Mouse (Mus musculus): ENCODE measurements at regions not wholly inside any gene's neighbourhood (a gene's known extent, or its start where the extent isn't known, plus 50 kb on each side); places are given as distances from the start of the nearest gene placed in this dataset.

GRCm38 (mm10) chr8:93689832-93690471, 119.8 kb upstream of the Gnao1 start:
- ATAC-seq (ENCODE audit: low FRiP score, low read depth), result no peak
- Histone ChIP-seq H3K27me3 (ENCODE audit: control insufficient read depth, insufficient read depth, low read length) (no peaks in the 10 kb centered on the region), H3K4me3 (replicated peaks; ENCODE audit: low read length) (no peak overlapping the region), H3K27ac (replicated peaks; ENCODE audit: low read depth, low read length) (no peak overlapping the region), H3K4me1 (ENCODE audit: control insufficient read depth, insufficient read depth, low read length) (no peaks in the 10 kb centered on the region), H3K4me2 (replicated peaks; ENCODE audit: low read depth, low read length, severe bottlenecking) (no peak overlapping the region), H3K9me3 (ENCODE audit: control insufficient read depth, low read length) (no peaks in the 10 kb centered on the region), H3K36me3 (ENCODE audit: control insufficient read depth, insufficient read depth, low read length) (no peaks in the 10 kb centered on the region), H3K9ac (ENCODE audit: low read depth, low read length, severe bottlenecking) (no peak overlapping the region)
- no peak for TF ChIP-seq POLR2A (IDR thresholded peaks at IDR 0.05; ENCODE audit: borderline replicate concordance, extremely low read depth, insufficient read depth, insufficient read length)
- WGBS, result 91% methylated on average over 4 of the region's 4 CpGs
- no peak for DNase-seq (ENCODE audit: low spot score)

GRCm38 (mm10) chr8:93691375-93691774, 118.4 kb upstream of the Gnao1 start:
- 83% methylated on average over 2 of the region's 2 CpGs for WGBS
- no peak for DNase-seq (ENCODE audit: low spot score)
- no peak for TF ChIP-seq POLR2A (IDR thresholded peaks at IDR 0.05; ENCODE audit: borderline replicate concordance, extremely low read depth, insufficient read depth, insufficient read length)
- Histone ChIP-seq H3K36me3 (ENCODE audit: control insufficient read depth, insufficient read depth, low read length) (no peaks in the 10 kb centered on the region), H3K4me2 (replicated peaks; ENCODE audit: low read depth, low read length, severe bottlenecking) (no peak overlapping the region), H3K4me3 (replicated peaks; ENCODE audit: low read length) (no peak overlapping the region), H3K27ac (replicated peaks; ENCODE audit: low read depth, low read length) (no peak overlapping the region), H3K9me3 (ENCODE audit: control insufficient read depth, low read length) (no peaks in the 10 kb centered on the region), H3K4me1 (ENCODE audit: control insufficient read depth, insufficient read depth, low read length) (no peaks in the 10 kb centered on the region), H3K9ac (ENCODE audit: low read depth, low read length, severe bottlenecking) (no peak overlapping the region), H3K27me3 (ENCODE audit: control insufficient read depth, insufficient read depth, low read length) (no peaks in the 10 kb centered on the region)
- ATAC-seq (ENCODE audit: low FRiP score, low read depth), result no peak

DNA sequence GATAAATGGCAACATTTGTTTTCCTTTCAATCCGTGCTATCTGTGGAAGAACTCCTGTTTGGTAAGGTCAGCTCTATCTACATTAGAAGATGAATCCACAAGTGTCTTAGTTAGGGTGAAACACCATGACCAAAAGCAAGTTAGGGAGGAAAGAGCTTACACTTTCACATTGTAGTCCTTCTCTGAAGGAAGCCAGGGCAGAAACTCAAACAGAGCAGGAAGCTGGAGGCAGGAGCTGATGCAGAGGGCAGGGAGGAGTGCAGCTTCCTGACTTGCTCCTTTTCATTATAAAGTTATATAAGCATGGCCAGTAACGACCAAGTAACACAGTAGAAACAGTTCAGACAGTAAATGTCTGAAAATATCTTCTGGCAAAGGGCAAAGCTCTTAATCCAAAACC, 117.9 kb upstream of the Gnao1 start:
- Histone ChIP-seq H3K36me3 (ENCODE audit: control insufficient read depth, insufficient read depth, low read length) (no peaks in the 10 kb centered on the region), H3K4me3 (replicated peaks; ENCODE audit: low read length) (no peak overlapping the region), H3K4me1 (ENCODE audit: control insufficient read depth, insufficient read depth, low read length) (no peaks in the 10 kb centered on the region), H3K4me2 (replicated peaks; ENCODE audit: low read depth, low read length, severe bottlenecking) (no peak overlapping the region), H3K9ac (ENCODE audit: low read depth, low read length, severe bottlenecking) (no peak overlapping the region), H3K27me3 (ENCODE audit: control insufficient read depth, insufficient read depth, low read length) (no peaks in the 10 kb centered on the region), H3K27ac (replicated peaks; ENCODE audit: low read depth, low read length) (no peak overlapping the region), H3K9me3 (ENCODE audit: control insufficient read depth, low read length) (no peaks in the 10 kb centered on the region)
- 55% methylated on average over 2 of the region's 2 CpGs for WGBS
- ATAC-seq (ENCODE audit: low FRiP score, low read depth) (no peak), DNase-seq (ENCODE audit: low spot score) (no peak)
- TF ChIP-seq POLR2A (IDR thresholded peaks at IDR 0.05; ENCODE audit: borderline replicate concordance, extremely low read depth, insufficient read depth, insufficient read length), result no peak

GRCm38 (mm10) chr8:93697206-93697605, 112.6 kb upstream of the Gnao1 start:
- TF ChIP-seq POLR2A (IDR thresholded peaks at IDR 0.05; ENCODE audit: borderline replicate concordance, extremely low read depth, insufficient read depth, insufficient read length), result no peak
- H3K4me3 ChIP-seq (replicated peaks; ENCODE audit: low read length), result no peak overlapping the region
- WGBS, result 45% methylated on average over 7 of the region's 7 CpGs
- no peaks in the 10 kb centered on the region for H3K36me3 ChIP-seq (ENCODE audit: control insufficient read depth, insufficient read depth, low read length)
- no peaks in the 10 kb centered on the region for H3K9me3 ChIP-seq (ENCODE audit: control insufficient read depth, low read length)
- DNase-seq (ENCODE audit: low spot score) (peak; percentile 8), ATAC-seq (ENCODE audit: low FRiP score, low read depth) (no peak)
- H3K27me3 ChIP-seq (ENCODE audit: control insufficient read depth, insufficient read depth, low read length), result no peaks in the 10 kb centered on the region
- H3K27ac ChIP-seq (replicated peaks; ENCODE audit: low read depth, low read length), result no peak overlapping the region
- H3K4me2 ChIP-seq (replicated peaks; ENCODE audit: low read depth, low read length, severe bottlenecking), result no peak overlapping the region
- no peaks in the 10 kb centered on the region for H3K4me1 ChIP-seq (ENCODE audit: control insufficient read depth, insufficient read depth, low read length)
- H3K9ac ChIP-seq (ENCODE audit: low read depth, low read length, severe bottlenecking), result no peak overlapping the region

GRCm38 (mm10) chr8:93698508-93698907, 111.3 kb upstream of the Gnao1 start:
- WGBS, result 78% methylated on average over 3 of the region's 3 CpGs
- no peaks in the 10 kb centered on the region for H3K9me3 ChIP-seq (ENCODE audit: control insufficient read depth, low read length)

More at GRCm38 (mm10) chr8:93698508-93698907, 111.3 kb upstream of the Gnao1 start:
- no peak overlapping the region for H3K4me3 ChIP-seq (replicated peaks; ENCODE audit: low read length)
- H3K9ac ChIP-seq (ENCODE audit: low read depth, low read length, severe bottlenecking), result no peak overlapping the region
- no peaks in the 10 kb centered on the region for H3K4me1 ChIP-seq (ENCODE audit: control insufficient read depth, insufficient read depth, low read length)
- no peaks in the 10 kb centered on the region for H3K27me3 ChIP-seq (ENCODE audit: control insufficient read depth, insufficient read depth, low read length)
- no peak for DNase-seq (ENCODE audit: low spot score)
- ATAC-seq (ENCODE audit: low FRiP score, low read depth), result no peak
- H3K36me3 ChIP-seq (ENCODE audit: control insufficient read depth, insufficient read depth, low read length), result no peaks in the 10 kb centered on the region
- no peak overlapping the region for H3K4me2 ChIP-seq (replicated peaks; ENCODE audit: low read depth, low read length, severe bottlenecking)
- H3K27ac ChIP-seq (replicated peaks; ENCODE audit: low read depth, low read length), result no peak overlapping the region
- TF ChIP-seq POLR2A (IDR thresholded peaks at IDR 0.05; ENCODE audit: borderline replicate concordance, extremely low read depth, insufficient read depth, insufficient read length), result no peak
